Mouse (Mus musculus) heart, postnatal 0 days (tissue): ENCODE data around the gene Usp50.

Experiments
- CTCF ChIP-seq: IDR thresholded peaks from 2 replicates; pipeline ENCODE4 v1.5.1; 2016; ENCODE audit warnings: antibody characterized with exemption, control low read depth, low read depth
- EP300 ChIP-seq: IDR thresholded peaks from 2 replicates; pipeline ENCODE4 v1.6.1; 2016; ENCODE audit warnings: antibody characterized with exemption, low read depth

DNA sequence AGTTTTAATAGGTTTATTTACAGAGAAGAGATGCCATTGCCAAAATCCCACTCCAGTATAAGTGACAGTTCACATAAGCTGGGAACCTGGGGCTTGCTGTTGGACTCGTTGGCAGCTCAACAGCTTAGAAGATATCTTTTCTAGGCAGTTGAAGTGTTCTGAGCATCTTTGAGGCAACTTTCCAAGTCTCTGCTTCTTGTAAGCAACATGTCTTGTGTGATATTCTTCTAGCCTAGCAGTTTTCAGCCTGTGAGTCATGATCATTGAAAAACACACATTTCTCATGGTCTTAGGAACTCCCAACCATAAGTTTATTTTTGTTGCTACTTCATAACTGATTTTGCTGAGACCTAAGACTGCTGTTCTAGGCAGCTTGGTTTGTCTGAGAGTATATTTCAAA is 100.3 kb downstream of the Usp50 start:
- TF ChIP-seq EP300 (no peak), CTCF (no peak)
